Mouse (Mus musculus) midbrain, embryonic 16.5 days (tissue): ENCODE measurements at regions not wholly inside any gene's neighbourhood (a gene's known extent, or its start where the extent isn't known, plus 50 kb on each side); places are given as distances from the start of the nearest gene placed in this dataset.

Source experiments
- ATAC-seq: fragments of 200-750 bp; cut with Nextera tagmentation; 2 replicates; pipeline ENCODE4 v1.8.0; 2017; ENCODE audit warnings: moderate TSS enrichment
- H3K27ac ChIP-seq: fragments of 300-500 bp; sonication (generic); 2 replicates; pipeline ENCODE4 v1.5.1; 2014; ENCODE audit warnings: mild to moderate bottlenecking, low read length, mixed read lengths
- H3K27me3 ChIP-seq: fragments of 300-500 bp; sonication (generic); 2 replicates; pipeline ENCODE4 v1.6.1; 2014; ENCODE audit warnings: low read depth, low read length, mixed read lengths; ENCODE audit not compliant: control insufficient read depth, insufficient read depth
- H3K36me3 ChIP-seq: fragments of 300-500 bp; sonication (generic); 2 replicates; pipeline ENCODE4 v1.6.1; 2014; ENCODE audit warnings: mild to moderate bottlenecking, low read length, moderate library complexity, mixed read lengths; ENCODE audit not compliant: control insufficient read depth, insufficient read depth
- H3K4me1 ChIP-seq: fragments of 300-500 bp; sonication (generic); 2 replicates; pipeline ENCODE4 v1.6.1; 2014; ENCODE audit warnings: mild to moderate bottlenecking, low read length, mixed read lengths; ENCODE audit not compliant: control insufficient read depth, insufficient read depth
- H3K4me2 ChIP-seq: fragments of 300-500 bp; sonication (generic); 2 replicates; pipeline ENCODE4 v1.6.1; 2014; ENCODE audit warnings: mild to moderate bottlenecking, low read length, mixed read lengths
- H3K4me3 ChIP-seq: fragments of 300-500 bp; sonication (generic); 2 replicates; pipeline ENCODE4 v1.5.1; 2014; ENCODE audit warnings: low read depth, mild to moderate bottlenecking, low read length, moderate library complexity, mixed read lengths
- H3K9ac ChIP-seq: fragments of 300-500 bp; sonication (generic); 2 replicates; pipeline ENCODE4 v1.6.1; 2014; ENCODE audit warnings: low read depth, low read length, mixed read lengths
- H3K9me3 ChIP-seq: fragments of 300-500 bp; sonication (generic); replicated peaks from 2 replicates; pipeline ENCODE4 v1.6.1; 2014; ENCODE audit warnings: mild to moderate bottlenecking, low read length, mixed read lengths; ENCODE audit not compliant: control insufficient read depth, poor library complexity, severe bottlenecking
- WGBS: fragments of 180-500 bp; shearing (Covaris S2); extraction: QIAGEN DNeasy Blood & Tissue Kit; methylation state at CpG from one replicate; pipeline ENCODE4 v1.1.7; 2014; 5-methylcytosine and 5-hydroxymethylcytosine counted together

DNA sequence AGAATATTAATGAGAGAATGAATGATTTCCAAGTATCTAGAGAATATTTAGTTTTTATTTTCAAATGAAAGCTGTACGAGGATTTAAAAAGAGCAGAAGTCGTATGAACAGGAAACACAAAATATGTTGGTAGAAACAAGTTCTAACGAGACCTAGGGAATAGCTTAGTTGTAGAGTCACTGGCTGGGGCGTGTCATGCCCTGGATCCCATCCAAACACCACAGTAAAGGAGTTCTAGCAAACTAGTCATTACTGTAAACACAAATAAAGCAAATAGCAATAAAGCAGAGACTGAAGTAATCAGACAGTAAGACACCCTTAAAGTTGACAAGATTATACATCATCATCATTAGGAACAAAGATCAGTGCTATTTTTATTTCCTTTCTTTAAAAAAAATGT lies 139.1 kb upstream of the Tprg start:
- Histone ChIP-seq H3K9me3 (peaks cover 2% of the 10 kb centered on the region; the same call in 1 of the 2 replicates), H3K4me2 (no peak overlapping the region), H3K9ac (no peak overlapping the region), H3K4me3 (no peak overlapping the region), H3K27me3 (no peaks in the 10 kb centered on the region), H3K4me1 (no peaks in the 10 kb centered on the region), H3K36me3 (no peaks in the 10 kb centered on the region), H3K27ac (no peak overlapping the region)
- WGBS, result 83% methylated on average over 4 of the region's 4 CpGs
- ATAC-seq, result no peak

DNA sequence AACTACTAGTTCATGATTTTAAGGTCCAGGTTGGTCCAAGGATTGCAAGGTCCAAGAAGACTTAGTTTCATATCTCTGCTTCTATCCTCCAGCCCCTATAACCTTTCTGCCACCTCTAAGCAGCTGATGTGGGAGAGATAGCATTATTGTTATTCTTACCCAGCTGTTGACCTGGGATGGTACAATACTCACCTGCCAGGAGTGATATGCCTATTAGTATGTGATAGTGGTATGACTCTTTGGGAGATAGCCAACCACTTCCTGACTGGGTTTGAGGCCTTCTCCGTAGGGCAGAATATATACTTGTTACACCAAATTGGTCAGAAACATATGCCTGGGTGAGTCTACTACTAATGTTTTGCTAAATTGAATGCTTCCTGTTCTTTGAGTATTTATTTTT lies 137.4 kb upstream of the Tprg start:
- Histone ChIP-seq H3K4me3 (no peak overlapping the region), H3K4me1 (no peaks in the 10 kb centered on the region), H3K27me3 (no peaks in the 10 kb centered on the region), H3K27ac (no peak overlapping the region), H3K36me3 (no peaks in the 10 kb centered on the region), H3K9ac (no peak overlapping the region), H3K4me2 (no peak overlapping the region), H3K9me3 (no peaks in the 10 kb centered on the region)
- WGBS, result 100% methylated on average over 1 of the region's 1 CpGs
- no peak for ATAC-seq

DNA sequence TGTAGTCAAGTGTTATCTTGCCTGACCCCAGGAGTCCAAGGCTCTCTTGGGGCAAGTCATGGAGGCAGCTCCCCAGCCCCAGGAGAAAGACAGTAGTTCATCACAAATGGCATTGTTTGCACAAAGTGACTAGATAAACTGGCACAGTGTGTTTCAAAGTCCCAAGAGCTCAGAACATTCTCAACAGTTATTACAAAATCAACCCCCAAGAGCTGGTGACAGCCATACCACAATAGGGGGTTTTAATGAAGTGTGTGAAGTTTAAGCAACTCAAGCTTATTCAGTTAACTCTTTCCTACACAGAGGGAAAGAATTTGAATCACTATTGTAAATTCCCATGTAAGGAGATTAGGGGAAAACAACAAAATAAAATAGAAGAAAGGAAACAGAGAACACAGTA lies 109.7 kb upstream of the Tprg start:
- no peak for ATAC-seq
- Histone ChIP-seq H3K4me2 (no peak overlapping the region), H3K9me3 (no peaks in the 10 kb centered on the region), H3K27ac (no peak overlapping the region), H3K27me3 (no peaks in the 10 kb centered on the region), H3K4me3 (no peak overlapping the region), H3K9ac (no peak overlapping the region), H3K4me1 (no peaks in the 10 kb centered on the region), H3K36me3 (no peaks in the 10 kb centered on the region)

DNA sequence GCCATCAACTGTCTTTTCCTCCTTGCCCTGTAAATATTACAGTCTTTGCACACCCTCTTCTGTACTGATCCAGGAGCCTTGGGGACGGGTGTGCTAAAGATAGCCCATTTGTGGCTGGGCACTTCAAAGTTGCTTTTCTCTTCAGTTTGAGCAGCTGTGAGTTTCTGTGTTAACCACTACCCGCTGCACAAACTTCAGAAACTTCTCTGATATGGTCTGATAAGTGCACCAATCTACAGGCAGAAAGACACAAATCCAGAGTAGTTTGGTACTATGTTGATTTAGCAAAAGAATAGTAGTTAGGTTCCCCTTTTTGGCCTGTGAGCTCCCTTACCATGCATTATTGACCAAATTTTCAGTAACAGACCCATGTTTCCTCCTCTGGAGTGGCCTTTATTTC lies 108.6 kb upstream of the Tprg start:
- Histone ChIP-seq H3K4me2 (no peak overlapping the region), H3K4me1 (no peaks in the 10 kb centered on the region), H3K27ac (no peak overlapping the region), H3K36me3 (no peaks in the 10 kb centered on the region), H3K9ac (no peak overlapping the region), H3K4me3 (no peak overlapping the region), H3K9me3 (no peaks in the 10 kb centered on the region), H3K27me3 (no peaks in the 10 kb centered on the region)
- ATAC-seq, result no peak
- WGBS, result 67% methylated on average over 2 of the region's 2 CpGs

DNA sequence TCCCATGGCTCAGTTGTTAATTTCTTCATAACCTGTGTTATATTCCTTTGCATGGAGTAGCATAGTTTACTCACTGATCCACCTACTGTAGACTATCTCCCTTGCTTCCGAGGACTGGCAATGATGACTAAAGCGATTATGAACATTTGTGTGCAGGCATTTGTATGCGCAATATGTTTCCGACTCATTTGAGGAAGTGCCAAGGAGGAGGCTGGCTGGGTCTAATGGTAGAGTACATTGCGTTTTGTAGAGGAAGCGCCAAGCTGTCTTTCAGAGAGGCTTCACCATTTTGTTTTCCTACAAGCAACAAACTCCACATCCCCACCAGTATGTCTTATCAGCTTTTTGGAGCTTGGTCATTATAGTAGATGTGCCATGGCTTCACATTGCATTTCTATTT lies 104.7 kb upstream of the Tprg start:
- Histone ChIP-seq H3K27me3 (no peaks in the 10 kb centered on the region), H3K4me1 (no peaks in the 10 kb centered on the region), H3K9me3 (no peaks in the 10 kb centered on the region), H3K36me3 (no peaks in the 10 kb centered on the region), H3K27ac (no peak overlapping the region), H3K9ac (no peak overlapping the region), H3K4me2 (no peak overlapping the region), H3K4me3 (no peak overlapping the region)
- 93% methylated on average over 6 of the region's 6 CpGs for WGBS
- no peak for ATAC-seq

DNA sequence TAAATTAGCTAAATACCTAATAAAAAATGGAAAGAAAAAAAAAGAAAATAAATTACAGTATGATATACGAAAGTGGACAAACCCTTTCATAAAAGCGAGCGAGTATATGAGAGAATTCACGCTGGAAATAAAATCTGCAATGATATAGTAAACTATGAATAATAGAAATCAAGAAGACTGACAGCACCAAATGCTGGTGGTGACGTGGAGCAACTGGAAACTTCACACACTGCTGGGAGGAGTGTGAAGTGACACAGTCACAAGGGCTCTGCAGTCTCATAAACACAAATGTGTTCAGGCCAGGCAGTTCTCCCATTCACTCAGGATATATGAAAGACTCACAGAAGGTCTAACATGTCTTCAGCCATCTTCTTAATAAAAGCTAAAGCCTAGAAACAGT lies 89.5 kb upstream of the Tprg start:
- Histone ChIP-seq H3K27me3 (no peaks in the 10 kb centered on the region), H3K9me3 (no peaks in the 10 kb centered on the region)

DNA sequence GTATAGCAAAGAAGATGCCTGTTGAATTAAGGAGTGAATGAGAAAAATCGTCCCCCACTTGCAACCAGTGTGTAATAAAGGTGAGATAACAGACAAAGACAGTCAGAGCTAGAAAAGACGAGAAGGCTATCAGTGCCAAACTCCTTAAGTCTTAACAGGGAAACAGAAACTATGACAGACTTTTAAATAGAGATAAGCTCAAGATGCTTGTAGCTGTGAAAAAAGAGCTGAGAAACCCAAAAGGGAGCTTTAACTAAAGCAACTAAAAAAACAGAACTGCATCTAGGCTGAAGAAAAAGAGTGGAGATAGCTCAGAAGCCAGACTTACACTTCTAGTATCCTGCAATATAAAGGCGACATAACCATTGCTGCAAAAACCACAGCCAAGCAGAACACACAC lies 87.8 kb upstream of the Tprg start:
- H3K9me3 ChIP-seq, result no peaks in the 10 kb centered on the region
- WGBS, result 64% methylated on average over 3 of the region's 3 CpGs
- H3K36me3 ChIP-seq, result no peaks in the 10 kb centered on the region
- no peaks in the 10 kb centered on the region for H3K4me1 ChIP-seq
- no peak overlapping the region for H3K27ac ChIP-seq
- no peaks in the 10 kb centered on the region for H3K27me3 ChIP-seq
- no peak overlapping the region for H3K4me3 ChIP-seq
- H3K9ac ChIP-seq, result no peak overlapping the region
- no peak for ATAC-seq
- H3K4me2 ChIP-seq, result no peak overlapping the region

More for the DNA sequence above, 89.5 kb upstream of the Tprg start:
- 94% methylated on average over 5 of the region's 5 CpGs for WGBS
- no peak for ATAC-seq
- H3K36me3 ChIP-seq, result no peaks in the 10 kb centered on the region
- H3K4me2 ChIP-seq, result no peak overlapping the region
- no peak overlapping the region for H3K27ac ChIP-seq
- no peaks in the 10 kb centered on the region for H3K4me1 ChIP-seq
- H3K9ac ChIP-seq, result no peak overlapping the region
- no peak overlapping the region for H3K4me3 ChIP-seq

DNA sequence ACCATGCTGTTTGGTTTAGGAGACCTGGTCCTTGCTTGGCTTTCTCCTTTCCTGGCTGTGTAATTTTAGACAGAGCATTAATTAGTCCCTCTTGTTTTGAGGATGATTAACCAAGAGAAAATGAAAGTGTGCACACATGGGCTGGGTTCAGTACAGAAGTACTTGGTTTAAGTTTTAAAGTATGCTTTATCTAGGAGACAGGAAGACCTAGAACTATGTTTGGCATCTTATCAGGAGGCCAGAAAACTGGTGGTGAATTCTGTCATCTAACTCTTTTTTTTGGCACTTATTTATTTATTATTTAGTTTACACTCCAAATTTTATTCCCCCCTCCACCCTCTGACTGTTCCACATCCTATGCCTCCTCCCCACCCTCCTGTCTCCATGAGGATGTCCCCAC lies 86.6 kb upstream of the Tprg start:
- Histone ChIP-seq H3K4me3 (no peak overlapping the region), H3K36me3 (no peaks in the 10 kb centered on the region), H3K27me3 (no peaks in the 10 kb centered on the region), H3K4me2 (no peak overlapping the region), H3K27ac (no peak overlapping the region), H3K4me1 (no peaks in the 10 kb centered on the region), H3K9ac (no peak overlapping the region), H3K9me3 (no peaks in the 10 kb centered on the region)
- ATAC-seq, result no peak

DNA sequence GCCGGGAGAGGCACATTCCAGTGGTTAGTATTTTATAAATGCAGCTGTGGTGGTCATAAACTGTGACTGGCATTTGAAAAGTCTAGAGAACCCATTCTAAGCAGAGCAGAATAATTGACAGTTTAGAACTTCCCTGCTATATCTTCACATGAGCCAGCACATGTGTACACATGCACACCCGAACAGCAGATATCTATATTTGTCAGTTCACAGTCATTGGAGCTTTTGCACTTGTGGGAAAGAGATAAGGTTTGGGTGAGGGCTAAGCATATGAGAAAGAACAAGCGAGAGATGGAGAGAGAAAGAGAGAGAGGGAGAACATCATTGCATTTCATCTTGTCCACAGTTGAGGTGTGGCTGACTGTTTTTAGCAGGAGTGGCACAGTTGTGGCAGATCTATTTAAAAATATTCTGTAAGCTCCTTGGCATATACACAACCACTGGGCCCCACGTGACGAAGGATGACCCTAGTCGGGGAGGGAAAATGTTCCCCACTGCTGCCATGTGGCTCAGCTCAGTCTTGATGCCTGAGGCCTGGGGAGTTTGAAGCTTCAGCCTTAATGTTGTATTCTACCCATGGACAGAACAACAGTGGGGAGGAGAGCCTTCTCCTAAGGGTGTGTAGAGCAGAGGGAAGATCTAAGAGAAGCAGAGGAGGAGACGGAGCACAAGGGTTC lies 85.4 kb upstream of the Tprg start:
- WGBS, result 87% methylated on average over 7 of the region's 7 CpGs

More for the DNA sequence above, 85.4 kb upstream of the Tprg start:
- Histone ChIP-seq H3K27me3 (no peaks in the 10 kb centered on the region), H3K4me3 (no peak overlapping the region), H3K4me2 (no peak overlapping the region), H3K9ac (no peak overlapping the region), H3K4me1 (no peaks in the 10 kb centered on the region), H3K36me3 (no peaks in the 10 kb centered on the region), H3K9me3 (no peaks in the 10 kb centered on the region), H3K27ac (no peak overlapping the region)
- no peak for ATAC-seq
